Mouse (Mus musculus) embryonic fibroblast, embryonic 13.5 days (primary cell): ENCODE measurements around the gene Tspan9. TPM values are rescaled to one million over a fixed set of nuclear protein-coding genes. Genes with fewer than 3 reads are reported as not detected.

Source experiments
- H3K27ac ChIP-seq: 2 replicates; pipeline ENCODE4 v1.5.1; 2012; ENCODE audit warnings: low read length, control low read depth, inconsistent platforms; ENCODE audit not compliant: insufficient read depth
- H3K4me1 ChIP-seq: 2 replicates; pipeline ENCODE4 v1.6.1; 2011; ENCODE audit warnings: low read length; ENCODE audit not compliant: control insufficient read depth, insufficient read depth
- H3K4me3 ChIP-seq: 2 replicates; pipeline ENCODE4 v1.5.1; 2011; ENCODE audit warnings: mild to moderate bottlenecking, control low read depth, low read length; ENCODE audit not compliant: insufficient read depth
- CTCF ChIP-seq: IDR thresholded peaks from 2 replicates; pipeline ENCODE4 v1.5.1; 2011; ENCODE audit warnings: mild to moderate bottlenecking, control low read depth, low read length, moderate library complexity, borderline replicate concordance; ENCODE audit not compliant: insufficient read depth
- POLR2A ChIP-seq: IDR thresholded peaks from 2 replicates; pipeline ENCODE4 v1.6.1; 2011; ENCODE audit warnings: low read depth, mild to moderate bottlenecking, control low read depth, low read length, moderate library complexity
- polyA plus RNA-seq: library from polyadenylated mRNA; stranded (reverse); fragments of >200 nt; gene quantifications from 2 replicates; pipeline ENCODE4 v1.2.4, GENCODE M21; 2011; ENCODE audit warnings: low read depth; ENCODE audit not compliant: missing spikeins, insufficient read length

Gene Tspan9
- polyA plus RNA-seq, 1 experiment: 113 TPM

DNA sequence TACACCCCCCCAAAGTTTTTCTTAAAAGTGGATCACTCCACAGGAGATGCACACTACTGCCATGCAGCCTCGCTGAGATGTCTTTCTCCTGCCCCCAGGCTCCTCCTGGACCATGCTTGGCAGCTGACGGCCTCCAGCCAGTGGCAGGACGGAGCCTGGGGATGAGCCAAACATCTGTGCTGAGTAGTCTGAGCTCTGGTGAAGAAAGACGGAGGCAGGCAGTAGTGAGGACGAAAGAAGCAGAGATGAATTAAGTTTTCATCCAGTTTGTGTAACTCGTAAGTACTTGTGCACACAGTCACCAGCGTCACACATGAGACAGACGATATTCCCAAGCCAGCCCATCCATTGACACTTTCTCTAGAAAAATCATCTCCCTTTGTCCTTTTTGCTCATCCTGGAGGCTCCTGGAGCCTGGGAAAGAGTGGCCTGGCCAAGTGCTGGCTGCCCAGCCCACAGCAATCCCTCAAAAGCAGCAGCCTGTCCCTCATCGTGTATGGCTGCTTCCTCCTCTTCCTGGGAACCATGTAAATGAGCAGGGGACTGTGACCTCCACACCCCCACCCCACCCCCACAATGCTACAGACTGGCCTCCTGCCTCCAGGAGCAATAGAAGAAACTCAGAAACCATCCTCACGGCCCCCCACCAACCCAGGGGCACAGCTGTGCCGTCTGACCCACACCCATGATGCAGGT is 110.1 kb downstream of the Tspan9 start:
- Histone ChIP-seq H3K4me3 (peak overlapping the region; percentile 63), H3K4me1 (peaks cover 6% of the 10 kb centered on the region), H3K27ac (peak overlapping the region; percentile 77)
- TF ChIP-seq POLR2A (0 out of 2 replicates have a peak, but pooled peaks have one; percentile 22), CTCF (no peak)

DNA sequence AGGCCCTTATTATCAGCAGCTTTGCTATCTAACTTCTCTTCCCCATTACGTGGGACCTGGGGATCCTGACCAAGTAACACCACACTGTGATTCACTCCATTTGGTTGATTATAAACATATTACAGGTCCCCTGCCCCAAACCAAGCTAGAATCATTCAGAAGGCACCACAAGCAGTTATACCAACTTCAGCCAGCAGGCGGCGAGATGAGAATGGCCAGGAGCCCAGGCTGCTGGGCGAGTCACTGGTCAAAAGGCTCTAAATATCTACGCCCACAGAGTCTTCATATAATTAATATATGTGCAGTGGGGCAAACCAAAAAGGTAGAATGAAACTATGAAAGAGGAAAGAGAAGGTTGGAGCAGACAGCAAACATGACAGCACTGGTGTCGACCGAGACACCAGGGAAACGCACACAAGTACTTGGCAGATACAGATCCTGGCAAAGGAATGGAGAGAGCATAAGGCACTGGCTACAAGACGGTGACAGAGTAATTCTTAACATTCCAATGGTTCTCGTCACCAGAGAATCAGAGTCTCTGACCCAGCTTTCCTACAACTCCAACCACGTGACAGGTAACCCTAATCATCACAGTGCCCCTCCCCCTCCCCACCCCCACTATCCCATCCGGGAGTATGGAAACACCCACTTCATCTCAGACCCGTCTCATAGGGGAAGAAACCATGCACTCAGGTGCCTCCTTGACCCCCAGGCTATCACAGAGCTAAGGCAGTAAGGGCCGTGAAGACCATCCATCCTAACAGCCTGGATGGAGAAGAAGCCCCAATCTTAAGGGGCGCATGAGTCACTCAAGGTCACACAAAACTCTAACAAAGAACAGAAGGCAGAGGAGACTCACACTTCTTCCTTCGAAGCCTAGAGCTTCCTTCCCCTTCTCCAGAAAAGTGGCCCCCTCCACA is 110.9 kb downstream of the Tspan9 start:
- Histone ChIP-seq H3K4me1 (peaks cover 6% of the 10 kb centered on the region), H3K27ac (peak overlapping the region; percentile 77), H3K4me3 (peak overlapping the region; percentile 63)
- TF ChIP-seq POLR2A (0 out of 2 replicates have a peak, but pooled peaks have one; percentile 5), CTCF (peak; percentile 68)

DNA sequence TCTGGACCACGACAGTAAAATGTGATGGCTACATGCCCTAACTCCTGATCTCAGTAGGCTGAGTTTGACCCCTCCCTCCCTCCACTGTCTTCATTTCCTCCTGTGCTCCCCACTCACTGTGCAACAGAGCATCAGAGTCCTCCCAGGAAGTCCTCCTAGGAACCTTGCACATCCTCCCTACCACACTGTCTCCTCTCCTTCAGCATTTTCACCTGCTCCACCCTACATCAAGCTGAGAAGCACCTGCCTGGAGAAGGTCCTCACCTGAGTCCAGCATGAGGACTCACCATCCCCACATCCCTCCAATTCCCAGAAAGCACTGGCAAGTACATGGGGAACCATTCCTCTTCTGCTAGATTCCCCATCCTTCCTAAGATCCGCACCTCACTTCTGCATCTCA is 111.8 kb downstream of the Tspan9 start:
- no peak for TF ChIP-seq CTCF
- TF ChIP-seq POLR2A: no peak
- no peak overlapping the region for H3K4me3 ChIP-seq
- peaks cover 6% of the 10 kb centered on the region for H3K4me1 ChIP-seq
- no peak overlapping the region for H3K27ac ChIP-seq

DNA sequence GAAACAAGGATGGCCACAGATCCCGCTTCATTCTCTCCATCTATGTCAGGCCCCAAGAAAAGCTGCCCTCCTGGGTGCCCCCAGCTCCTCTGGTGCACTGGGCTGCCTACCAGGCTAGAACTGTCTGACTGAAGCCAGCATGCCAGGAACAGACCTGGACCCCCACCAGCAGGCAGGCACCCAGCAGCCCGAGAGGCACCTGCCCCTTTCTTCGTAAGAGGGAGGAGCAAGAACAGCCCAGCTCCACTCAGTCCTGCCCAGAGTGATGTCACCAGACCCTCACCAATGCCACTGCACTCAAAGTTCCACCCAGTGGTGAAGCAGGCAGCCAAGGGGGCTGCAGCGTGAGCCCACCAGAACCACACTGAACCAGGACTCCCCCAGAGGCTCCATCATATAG is 112.3 kb downstream of the Tspan9 start:
- H3K27ac ChIP-seq: no peak overlapping the region
- TF ChIP-seq POLR2A (no peak), CTCF (no peak)
- no peak overlapping the region for H3K4me3 ChIP-seq
- H3K4me1 ChIP-seq: peaks cover 6% of the 10 kb centered on the region

DNA sequence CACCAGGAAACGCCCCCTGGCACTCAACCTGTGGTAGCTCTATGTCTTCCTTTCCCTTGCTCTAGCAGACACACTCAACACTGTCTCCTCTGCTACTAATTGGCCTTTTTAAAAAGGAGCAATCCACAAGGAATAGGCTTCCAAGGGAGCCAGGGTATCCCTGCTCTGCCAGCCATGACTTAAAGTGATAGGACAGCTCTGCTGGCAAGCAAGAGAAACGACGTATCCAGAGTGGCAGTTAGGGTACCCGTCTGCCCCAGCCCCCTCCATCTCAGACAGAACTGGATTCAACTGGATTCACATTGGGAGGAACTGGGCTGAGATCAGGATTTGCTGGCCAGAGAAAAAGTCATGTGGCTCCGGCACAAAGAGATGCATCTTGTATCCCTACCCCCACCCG is 112.9 kb downstream of the Tspan9 start:
- no peak overlapping the region for H3K27ac ChIP-seq
- H3K4me3 ChIP-seq: no peak overlapping the region
- H3K4me1 ChIP-seq: peaks cover 6% of the 10 kb centered on the region
- no peak for TF ChIP-seq POLR2A
- no peak for TF ChIP-seq CTCF

DNA sequence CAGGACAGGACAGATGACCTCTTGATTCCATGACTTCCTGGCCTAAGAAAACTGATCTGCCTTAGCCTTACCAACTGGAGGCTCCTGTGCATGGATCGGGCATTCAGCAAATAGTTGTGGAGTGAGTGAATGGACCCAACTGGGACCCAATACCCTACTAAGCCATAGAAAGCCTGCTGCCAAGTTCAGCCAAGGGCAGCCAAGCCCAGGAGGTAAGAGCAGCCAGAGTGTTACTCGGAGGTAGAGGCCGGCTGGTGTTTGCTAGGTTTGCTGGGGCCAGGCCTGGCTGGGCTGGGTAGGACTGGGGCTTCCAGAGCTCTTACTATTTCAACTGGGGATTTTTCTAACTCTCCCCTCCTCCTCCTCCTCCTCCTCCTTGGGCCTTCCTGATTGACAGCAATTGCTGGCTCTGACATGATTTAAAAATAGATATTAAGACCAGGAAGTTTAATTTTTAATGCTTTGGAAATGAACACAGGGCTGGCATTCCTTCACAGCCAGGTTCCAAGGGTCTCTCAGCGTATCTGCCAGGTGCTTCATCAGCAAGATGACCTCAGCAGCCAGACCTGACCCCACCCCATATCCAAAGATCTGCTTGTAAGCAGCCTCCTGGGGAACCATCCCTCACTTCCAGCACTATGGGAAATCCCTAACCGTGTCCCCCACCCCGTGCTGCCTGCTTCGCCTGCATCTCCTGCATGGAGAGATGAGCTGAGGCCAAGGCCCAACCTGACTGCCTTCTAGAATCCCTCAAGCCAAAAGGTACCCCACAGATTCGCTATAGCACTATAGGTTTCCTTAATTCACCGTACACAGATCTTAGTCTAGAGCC is 113.7 kb downstream of the Tspan9 start:
- TF ChIP-seq CTCF (no peak), POLR2A (no peak)
- peaks cover 6% of the 10 kb centered on the region for H3K4me1 ChIP-seq
- H3K27ac ChIP-seq: no peak overlapping the region
- no peak overlapping the region for H3K4me3 ChIP-seq

DNA sequence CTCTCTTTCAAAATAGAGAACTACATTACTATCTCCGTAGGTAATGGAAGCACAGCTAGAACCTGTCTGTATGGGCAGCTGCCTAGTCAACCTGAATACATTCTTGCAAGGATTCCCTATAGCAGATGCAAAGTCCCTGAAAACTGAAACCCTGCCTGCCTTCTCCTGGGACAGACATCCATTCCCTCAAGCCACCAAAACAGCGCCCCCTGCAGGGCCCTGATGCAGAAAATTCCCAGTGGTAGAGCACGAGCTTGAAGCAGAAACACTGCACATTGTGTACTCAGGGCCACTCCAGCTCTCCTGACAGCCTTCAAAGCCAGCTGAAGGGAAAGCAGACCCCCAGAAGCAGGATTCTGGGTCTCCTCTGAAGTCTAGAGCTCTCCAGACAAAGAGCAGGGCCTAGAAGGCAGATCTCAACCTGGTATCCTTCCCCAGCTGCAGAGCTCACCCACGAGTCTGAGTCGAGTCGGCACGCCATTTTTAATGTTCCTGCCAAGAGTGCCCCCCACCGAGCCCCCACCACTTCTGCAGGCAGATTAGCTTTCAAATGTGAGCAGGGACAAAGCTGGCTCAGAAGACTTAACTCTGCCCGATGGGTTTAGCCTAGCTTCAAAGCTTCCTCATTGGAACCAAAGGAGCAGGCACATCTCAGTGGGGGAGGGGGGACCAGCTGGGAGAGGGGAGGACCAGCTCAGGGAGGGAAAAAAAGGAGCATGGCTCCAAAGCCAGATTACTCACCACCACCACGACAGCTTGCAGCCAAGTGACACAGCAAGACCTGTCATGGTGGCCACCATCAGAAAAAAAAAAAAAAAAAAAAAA is 115.1 kb downstream of the Tspan9 start:
- Histone ChIP-seq H3K27ac (no peak overlapping the region), H3K4me3 (no peak overlapping the region), H3K4me1 (peaks cover 6% of the 10 kb centered on the region)
- TF ChIP-seq CTCF (no peak), POLR2A (no peak)

DNA sequence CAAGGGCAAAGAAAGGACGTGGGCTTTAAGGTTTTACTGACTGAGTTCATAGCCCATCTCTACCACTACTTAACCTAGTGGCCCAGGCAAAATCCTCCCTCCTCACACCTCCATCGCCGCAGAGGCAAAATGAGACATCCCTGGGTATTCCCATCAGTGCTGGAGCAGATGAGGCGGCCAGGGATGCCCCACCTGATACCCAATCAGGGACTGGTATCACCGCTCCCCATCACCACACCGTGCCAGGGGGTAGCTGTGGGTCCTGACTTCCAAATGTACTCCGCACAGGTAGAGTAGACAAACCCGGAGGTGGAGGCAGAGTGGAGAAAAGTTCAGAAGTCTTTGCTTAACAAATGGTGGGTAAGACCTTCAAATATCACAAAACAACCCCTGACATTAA is 117.4 kb downstream of the Tspan9 start:
- TF ChIP-seq CTCF: no peak
- TF ChIP-seq POLR2A: no peak
- H3K27ac ChIP-seq: no peak overlapping the region
- no peak overlapping the region for H3K4me3 ChIP-seq
- H3K4me1 ChIP-seq: 0 out of 2 replicates have a peak, but pooled peaks cover 2% of the 10 kb centered on the region
